Mouse (Mus musculus): ENCODE data around the gene Angptl7.

Gene Angptl7

DNA sequence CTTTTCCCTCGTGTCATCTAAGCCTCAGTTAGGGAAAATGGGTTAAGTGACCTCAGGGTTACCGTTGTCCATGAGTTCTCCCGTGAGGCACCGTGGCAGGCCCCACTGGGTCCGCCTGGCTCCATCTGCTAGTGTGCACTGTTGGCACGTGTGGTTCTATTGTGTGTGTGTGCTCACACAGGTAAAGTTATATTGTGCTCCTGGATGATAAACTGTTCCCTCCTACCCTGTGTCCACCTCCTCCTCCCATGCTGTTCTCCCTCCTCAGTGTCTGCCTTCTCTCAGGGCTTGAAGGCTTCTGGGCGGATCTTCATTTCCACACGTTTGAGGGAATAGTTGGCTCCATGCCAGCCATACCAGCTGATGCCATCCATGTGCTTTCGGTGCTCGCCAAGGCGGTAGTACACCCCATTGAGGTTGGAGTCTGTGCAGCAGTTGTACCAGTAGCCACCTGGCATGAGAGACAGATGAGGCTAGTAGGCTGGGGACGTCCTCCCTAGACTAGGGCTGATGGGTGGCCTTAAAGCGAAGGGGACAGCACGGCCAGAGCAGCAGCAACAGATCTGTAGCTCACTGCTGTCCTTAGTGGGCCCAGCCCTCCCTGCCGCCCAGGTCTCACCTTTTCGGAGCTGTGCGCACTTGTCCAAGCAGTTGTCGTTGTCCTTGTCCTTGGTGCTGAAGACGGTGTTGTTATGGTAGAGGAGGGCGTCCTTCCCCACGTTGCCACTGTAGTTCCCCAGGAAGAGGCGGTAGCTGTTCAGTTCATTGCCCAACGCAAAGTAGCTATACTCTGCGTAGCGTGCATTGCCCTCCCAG, 4.2 kb downstream of the Angptl7 start:
- in situ Hi-C loops (cut with MboI) = no loop called here

DNA sequence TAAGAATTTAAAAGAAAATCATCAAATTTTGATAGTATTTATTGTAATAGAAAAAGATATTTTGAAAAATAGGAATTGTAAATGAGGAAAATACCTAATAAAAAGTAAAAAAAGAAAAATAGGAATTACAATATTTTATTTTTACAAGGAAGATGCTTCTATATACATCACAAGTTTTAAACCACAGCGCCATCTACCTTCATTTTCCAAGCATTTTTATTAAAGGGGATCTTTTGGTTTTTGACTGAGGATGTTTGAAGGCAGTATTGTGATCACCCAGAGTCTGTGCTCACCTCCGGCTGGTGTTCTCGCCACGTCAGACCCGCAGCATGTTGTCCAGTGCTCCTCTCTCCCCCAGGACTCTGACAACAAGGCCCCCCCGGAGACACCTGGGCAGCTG, 5.1 kb downstream of the Angptl7 start:
- in situ Hi-C loops (cut with MboI) = no loop called here

DNA sequence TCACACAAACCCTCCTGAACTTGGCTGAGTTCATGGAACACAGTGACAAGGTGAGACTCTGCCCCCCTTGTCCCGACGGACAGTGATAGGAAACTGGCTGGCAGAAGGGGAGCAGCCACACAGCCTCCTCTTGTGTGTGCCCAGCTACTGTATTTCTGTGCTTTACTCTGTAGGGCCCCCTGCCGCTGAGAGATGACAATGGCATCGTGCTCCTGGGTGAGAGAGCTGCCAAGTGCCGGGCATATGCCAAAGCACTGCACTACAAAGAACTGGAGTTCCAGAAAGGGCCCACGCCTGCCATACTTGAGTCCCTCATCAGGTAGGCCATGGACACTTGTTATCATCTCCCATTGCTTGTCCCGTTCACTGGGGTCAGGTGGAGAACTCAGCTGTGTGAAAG, 8.8 kb downstream of the Angptl7 start:
- in situ Hi-C loops (cut with MboI) = no loop called here

DNA sequence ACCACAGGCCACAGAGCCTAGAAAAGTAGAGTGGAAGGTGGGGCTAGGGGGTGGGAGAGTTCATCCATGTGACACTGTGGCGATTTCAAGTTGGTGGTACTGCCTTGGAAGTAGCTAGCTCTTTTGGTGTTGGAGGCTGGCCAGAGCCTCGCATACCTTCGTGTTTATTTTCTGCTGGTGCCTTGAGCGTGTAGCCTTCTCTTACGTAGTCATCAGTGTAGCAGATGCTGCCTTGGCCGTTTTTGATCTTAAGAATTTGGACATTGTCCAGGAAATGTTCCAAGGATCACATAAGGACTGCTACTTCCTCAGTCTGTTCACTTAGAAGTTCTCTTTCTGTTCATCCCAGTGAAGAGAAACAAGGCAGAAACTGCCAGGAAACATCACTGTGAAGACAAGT, 9.8 kb downstream of the Angptl7 start:
- in situ Hi-C loops (cut with MboI) = no loop called here

DNA sequence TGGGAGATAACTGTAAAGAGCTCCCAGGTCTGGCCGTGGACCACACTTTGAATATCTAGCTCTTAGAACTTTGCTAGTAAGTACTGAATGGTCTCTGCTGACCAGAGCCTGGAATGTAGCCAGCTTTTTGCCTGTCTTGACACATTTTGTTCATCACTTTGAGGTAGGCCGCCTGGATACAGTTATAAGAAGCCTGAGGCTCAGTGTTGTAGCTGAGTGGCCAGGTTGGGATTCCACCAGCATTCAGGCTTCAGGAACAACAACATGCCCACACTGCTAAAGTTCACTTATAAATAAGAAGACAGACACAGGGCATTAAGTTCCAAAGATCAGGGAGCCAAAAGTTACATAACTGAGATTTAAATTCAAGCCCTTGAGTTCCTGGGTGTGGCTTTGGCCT, 12.4 kb downstream of the Angptl7 start:
- in situ Hi-C loops (cut with MboI) = no loop called here

DNA sequence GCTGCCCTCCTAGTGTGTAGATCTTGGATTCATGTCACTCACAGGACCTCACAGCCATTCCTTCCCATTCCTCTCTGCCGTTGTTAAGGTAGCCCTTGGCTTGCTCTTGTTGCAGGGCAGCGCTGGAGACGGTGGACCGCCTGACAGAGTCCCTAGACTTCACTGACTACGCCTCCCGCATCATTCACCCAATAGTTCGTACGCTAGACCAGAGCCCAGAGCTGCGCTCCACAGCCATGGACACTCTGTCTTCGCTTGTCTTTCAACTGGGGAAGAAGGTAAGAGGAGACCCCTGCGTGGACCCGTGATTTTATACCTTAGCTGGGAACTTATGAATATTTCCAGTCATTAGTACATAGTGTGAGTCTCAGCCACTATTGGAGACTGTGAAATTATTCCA, 15.7 kb downstream of the Angptl7 start:
- in situ Hi-C loops (cut with MboI) = no loop called here

DNA sequence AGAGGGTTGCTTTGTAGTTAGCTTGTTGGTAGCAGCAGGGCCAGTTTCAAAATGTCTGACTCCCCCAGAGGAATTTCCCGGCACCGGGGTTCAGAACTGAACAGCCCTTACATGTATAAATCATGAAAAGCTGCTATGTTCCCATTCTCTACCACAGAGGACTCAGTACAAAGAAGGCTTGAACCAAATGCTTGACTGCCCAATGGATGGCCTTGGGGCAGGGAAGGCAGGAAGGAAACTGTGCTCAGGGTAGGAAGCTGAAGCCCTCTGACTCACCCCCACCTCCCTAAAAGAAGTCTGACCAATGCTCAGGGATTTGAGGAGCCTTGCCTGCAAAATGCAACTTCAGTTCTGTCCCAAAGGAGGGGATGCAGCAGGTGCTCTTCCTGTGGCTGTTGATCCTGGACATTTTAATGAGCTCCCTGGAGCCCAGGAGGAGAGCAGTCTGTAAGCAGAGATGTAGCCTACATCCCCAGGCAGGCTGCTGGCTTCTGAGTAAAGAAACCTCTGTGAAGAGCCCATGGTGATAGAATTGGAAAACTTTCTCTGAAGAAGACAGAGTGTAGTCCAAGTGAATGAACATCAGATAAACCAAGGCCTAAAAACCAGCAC, 18.6 kb downstream of the Angptl7 start:
- in situ Hi-C loops (cut with MboI) = no loop called here

DNA sequence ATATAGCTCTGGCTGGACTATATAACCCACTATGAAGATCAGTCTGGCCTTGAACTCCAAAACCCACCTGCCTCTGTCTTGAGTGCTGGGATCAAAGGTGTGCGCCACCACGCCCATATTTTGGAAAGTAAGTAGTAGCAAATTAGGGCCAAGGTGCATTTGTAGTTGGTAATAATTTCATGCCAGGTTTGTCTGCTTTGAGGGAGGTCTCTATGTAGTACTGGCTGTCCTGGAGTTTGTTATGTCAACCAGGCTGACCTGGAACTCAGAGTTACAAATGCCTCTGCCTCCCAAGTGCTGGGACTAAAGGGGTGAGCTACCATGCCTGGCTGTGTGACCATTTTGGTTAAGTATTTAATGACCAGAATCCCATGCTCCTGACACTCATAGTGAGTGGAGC, 20.0 kb downstream of the Angptl7 start:
- in situ Hi-C loops (cut with MboI) = no loop called here

DNA sequence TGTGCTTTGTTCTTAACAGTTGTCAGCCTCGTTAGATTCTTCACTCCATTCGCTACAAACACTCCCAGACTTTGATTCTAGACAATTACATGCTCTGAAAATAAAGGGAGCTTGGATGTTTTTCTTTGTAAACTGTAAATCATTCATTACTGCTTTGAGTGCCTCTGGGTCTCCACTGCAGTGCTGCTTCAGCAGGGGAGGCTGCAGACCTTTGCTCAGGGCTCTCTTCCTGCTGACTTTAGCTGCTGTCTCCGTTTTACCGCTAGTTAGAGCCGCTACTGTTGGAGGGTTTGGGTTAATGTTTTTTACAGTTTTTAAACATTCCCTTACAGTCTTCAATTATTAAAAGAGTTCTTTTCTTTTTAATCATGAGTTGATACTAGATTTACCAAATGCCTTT, 26.8 kb downstream of the Angptl7 start:
- in situ Hi-C loops (cut with MboI) = no loop called here

DNA sequence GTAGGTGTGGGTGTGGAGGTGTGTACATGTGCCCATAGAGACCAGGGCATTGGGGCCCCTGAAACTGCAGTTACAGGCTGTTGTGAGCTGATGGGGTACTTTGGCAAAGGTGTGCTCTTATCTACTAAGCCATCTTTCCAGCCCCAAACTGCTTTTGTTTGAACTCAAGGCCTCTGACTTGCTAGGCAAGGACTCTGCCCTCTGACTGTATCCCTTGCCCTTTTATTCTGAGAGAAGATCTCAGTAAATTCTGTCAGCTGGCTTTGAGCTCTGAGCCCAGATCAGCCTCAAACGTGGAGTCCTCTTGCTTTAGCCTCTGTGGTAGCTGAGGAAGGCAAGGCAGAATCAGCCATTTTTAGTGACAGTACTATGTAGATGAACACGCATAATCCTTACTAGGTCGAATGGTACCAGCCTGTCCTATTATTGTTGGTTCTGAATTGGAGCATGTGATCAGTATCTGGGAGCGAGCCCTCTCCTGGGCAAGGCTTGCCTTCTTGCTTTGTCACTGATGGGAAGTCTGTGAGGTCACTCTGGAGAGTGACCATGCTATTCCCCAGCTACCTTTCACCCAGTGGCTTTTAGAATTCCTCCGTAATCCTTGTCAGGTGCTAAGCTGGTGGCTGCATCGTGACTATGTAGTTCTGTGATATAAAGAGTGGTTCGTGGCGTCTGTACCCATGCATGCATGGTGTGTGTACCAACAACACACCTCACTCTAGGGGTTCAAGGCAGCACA, 27.7 kb downstream of the Angptl7 start:
- in situ Hi-C loops (cut with MboI) = no loop called here

DNA sequence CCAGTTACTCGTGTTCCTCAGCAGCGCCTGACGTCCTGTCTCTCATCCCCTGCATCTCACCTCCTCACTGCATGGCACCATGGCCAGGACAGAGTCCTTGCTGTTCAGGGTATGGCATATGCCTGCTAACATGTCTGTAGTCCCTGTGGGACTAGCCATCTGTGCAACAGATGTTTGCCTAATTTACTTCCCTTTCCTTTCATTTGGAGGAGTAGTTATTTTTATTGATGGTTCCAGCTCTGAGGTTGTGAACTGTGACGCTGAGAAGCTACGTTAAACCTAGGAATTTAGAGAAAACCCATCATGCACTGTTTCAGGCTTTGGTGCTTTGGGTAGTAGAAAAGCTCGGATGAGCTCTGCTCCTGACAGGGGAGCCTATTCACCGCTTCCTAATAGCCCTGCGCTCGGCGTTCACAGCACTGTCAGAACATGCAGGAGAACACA, 28.9 kb downstream of the Angptl7 start:
- in situ Hi-C loops (cut with MboI) = no loop called here

DNA sequence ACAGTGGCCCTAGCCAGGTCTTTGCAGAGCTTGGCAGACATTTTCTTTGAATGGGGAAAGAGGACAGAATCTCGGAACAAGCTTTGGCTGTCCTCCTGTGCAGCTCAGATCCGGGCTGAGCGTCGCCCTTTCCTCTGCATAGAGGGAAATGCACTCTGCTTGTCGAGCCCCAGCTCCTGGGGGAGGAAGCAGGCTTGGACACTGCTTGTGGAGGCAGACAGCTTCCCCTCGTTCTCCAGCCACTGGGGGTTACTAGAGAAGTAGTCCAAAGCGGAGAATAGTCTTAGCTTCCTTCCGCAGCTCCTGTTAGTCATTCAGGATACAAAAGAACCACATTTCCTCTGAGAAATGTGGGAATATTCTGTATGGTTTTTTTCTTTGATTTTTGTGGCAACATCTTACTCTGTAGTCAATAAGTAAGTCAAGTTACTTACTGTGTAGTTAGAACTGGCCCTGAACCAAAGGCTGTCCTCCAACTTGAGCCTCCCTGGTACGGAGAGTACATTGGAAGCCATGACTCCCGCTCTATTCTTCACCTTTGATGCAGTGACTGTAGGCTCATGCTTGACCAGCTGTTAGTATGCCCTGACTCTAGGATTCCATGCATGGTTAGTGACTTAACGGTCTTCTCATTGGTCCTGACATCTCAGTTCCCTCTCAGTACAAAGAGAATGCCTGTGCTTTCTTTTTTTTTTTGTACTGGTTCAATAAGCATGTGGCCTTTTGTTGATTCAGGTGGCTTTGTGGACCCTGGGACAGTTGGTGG, 30.6 kb downstream of the Angptl7 start:
- in situ Hi-C loops (cut with MboI) = no loop called here

DNA sequence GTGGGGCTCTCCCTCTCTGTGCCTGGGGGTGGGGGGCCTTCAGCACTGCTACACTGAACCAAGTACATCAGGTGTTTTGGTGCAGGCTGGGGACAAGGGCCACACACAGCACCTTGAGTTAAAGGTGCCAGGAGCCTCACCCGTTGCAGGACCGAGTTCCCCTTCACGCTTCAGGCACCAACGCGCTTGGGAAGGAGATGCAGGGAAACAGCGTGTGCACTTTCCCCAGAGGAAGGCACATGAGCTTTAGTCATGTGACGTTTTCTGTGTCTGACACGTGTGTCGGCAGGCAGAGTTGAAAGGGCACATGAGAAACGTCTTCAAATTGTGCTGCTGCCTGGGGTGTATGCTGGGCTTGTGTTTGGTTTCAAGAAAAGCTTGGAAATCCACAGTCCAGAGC, 31.9 kb downstream of the Angptl7 start:
- in situ Hi-C loops (cut with MboI) = no loop called here

DNA sequence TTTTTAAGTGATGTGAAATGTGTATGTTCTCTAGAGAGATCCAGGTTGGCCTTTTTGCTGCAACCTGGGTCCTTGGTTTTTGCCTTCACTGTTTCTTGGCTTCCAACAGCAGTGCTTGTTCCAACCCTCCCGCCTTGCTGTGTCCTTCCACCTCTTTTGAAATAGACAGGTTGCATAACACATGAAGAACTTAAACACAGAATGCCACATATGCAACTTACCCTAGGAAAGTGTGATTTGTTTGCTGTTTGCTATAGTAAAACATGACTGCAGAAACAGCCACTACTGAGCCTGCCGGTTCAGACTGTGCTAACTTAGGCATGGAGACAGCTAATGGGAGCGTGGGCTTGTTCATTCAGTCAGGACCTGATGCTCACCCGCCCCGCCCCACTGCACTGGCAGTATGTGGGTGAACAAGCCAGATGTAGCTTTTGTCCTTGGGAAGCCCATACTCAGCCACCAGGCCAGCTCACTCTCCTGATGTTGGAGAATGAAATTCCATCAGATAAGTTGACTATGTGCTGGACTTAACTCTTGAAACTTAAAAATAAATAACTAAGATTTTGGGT, 33.7 kb downstream of the Angptl7 start:
- in situ Hi-C loops (cut with MboI) = no loop called here

DNA sequence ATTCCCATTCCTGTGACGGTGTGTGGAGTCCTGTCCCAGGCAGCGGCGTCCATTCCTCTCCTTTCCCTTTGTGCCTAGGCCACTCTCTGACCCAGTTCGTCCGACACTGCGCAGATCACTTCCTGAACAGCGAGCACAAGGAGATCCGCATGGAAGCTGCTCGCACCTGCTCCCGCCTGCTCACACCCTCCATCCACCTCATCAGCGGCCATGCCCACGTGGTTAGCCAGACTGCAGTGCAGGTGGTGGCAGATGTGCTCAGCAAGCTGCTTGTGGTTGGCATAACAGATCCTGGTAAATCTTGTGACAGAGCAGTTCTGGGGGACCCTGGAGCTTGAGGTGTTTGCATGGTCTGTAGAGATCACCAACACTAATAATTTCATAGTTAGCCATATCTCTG, 35.4 kb downstream of the Angptl7 start:
- in situ Hi-C loops (cut with MboI) = no loop called here

DNA sequence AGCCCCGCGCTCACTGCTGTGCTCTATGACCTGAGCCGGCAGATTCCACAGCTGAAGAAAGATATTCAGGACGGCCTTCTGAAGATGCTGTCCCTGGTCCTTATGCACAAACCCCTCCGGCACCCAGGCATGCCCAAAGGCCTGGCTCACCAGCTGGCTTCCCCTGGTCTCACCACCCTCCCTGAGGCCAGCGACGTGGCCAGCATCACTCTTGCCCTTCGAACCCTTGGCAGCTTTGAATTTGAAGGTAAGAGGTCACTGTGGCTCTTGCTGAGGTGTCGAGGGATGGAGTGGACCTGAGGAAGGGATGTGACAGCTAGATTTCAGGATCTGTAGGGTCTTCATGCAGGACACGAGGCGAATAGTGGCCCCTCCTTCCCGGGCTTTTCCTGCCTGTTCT, 36.0 kb downstream of the Angptl7 start:
- in situ Hi-C loops (cut with MboI) = no loop called here

DNA sequence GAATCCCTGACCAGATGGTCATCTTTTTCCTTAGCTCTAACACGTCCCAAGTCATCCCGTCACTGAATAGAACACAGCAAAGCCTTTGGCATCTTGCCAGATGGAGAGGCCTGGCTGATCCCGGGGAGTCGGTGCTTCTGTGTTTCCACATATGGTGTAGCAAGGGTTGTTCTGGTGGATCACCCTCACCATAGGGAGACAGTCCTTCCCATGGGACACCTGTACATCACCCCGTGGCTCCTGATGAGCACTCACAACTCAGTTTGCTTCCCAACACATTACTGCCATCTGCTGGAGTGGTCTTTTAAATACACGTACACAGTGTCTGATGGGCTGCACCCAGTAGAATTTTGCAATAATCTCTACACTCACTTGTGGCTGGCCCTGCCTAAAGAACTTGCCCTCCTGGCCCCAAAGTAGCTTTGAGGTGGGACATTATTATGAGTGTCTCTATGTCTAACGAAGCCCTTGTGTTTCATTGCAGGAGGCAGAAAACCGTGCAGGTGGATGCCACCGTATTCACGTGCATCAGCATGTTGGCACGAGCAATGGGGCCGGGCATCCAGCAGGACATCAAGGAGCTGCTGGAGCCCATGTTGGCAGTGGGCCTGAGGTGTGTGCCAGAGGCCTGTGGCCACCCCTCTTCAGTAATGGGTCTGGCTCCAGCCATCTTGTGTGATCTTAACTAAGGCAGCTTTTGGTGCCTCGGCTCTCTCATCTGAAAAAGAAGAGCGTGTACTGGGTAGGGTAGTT, 36.9 kb downstream of the Angptl7 start:
- in situ Hi-C loops (cut with MboI) = no loop called here

DNA sequence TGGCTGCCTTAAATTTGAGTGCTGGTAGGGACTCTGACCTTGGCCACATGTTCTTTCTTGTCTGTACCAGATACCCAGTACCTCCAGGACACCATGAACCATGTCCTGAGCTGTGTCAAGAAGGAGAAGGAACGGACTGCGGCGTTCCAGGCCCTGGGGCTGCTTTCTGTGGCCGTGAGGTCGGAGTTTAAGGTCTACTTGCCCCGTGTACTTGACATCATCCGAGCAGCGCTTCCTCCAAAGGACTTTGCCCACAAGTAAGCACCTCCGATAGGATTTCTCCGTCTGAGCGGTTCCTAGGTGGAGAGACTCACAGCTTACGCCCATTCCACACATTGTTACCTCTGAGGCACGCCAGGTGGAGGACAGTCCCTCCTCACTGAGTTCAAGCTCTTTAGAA, 37.5 kb downstream of the Angptl7 start:
- in situ Hi-C loops (cut with MboI) = no loop called here

DNA sequence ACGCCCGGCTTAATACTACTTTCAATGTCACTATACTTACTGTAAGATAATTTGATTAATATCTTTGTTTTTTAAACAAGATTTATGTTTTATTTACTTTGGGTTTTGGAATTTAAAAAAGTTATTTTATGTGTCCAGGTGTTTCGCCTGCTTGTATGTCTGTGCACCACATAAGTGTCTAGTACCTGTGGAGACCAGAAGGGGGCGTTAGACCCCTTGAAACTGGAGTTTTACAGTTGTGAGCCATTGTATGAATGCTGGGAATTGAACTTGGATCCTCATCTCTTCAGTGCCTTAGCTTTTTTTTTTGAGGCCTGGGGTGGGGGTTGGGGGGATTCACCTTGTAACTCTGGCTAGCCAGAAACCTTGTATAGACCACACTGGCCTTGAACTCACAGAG, 38.5 kb downstream of the Angptl7 start:
- in situ Hi-C loops (cut with MboI) = no loop called here

DNA sequence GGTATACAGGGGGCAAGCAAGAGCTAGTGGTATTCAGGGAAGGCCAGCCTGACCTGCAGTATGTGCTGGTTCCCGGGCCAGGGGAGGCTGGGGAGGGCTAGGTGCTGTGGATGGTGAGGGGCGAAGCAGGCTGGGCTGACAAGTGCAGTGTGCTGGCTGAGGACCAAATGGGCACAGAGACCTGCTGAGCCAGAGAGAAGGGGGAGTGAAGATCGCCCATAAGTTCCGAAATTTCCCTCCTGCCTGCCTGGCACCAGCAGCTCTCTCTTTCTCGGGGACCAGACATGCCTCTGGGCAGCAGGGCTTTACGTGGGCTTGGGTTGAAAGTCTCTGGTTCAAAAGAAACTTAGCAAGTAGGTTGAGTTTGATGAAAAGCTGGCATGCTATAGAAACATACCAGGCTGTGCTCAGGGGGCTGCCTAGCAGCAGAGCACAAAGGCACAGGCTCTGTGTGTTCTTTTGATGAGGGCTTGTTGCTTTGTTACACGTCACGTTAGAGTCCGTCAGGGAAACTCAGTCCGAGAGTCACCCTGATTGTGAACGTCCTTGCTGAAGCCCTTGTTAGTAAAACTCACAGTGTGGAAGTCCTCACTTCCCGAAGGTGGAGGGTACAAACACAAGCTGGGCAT, 39.5 kb downstream of the Angptl7 start:
- in situ Hi-C loops (cut with MboI) = no loop called here
